9 mouse cellular contexts compared by ENCODE assay signal in genomic region chr3:33308212-33308611, GRCm38 (mm10).
DNase-seq lines count a peak whose midpoint lies in the region; ATAC-seq and TF ChIP-seq lines count a peak whose summit lies in the region.
"Had no signal": no experiment of that assay in that cellular context is flagged by ENCODE, and none has a peak within 500 bp of the region (broad histone marks: within the 10 kb centered on the region; RNA-seq: fewer than 3 reads in every experiment).

No protein-coding gene starts in this region.

- 36% methylated on average over 2 of the region's 2 CpGs for WGBS in heart, embryonic 12.5 days
- WGBS in lung, embryonic 15.5 days = 19% methylated on average over 2 of the region's 2 CpGs
- WGBS in midbrain, postnatal 0 days = 45% methylated on average over 2 of the region's 2 CpGs

- H3K9ac ChIP-seq in heart, embryonic 12.5 days = no peak overlapping the region
- no peak overlapping the region for H3K9ac ChIP-seq in lung, embryonic 15.5 days
- H3K9ac ChIP-seq in midbrain, postnatal 0 days (replicated peaks; ENCODE audit: low read length, poor library complexity, severe bottlenecking) = no peak overlapping the region

- H3K27me3 ChIP-seq in heart, embryonic 12.5 days (replicated peaks) = no peaks in the 10 kb centered on the region
- no peaks in the 10 kb centered on the region for H3K27me3 ChIP-seq in lung, embryonic 15.5 days
- H3K27me3 ChIP-seq in midbrain, postnatal 0 days (ENCODE audit: insufficient read depth, low read length) = no peaks in the 10 kb centered on the region

- ATAC-seq in heart, embryonic 12.5 days (ENCODE audit: insufficient number of reproducible peaks, low FRiP score) = no peak
- ATAC-seq in lung, embryonic 15.5 days (ENCODE audit: borderline replicate concordance, extremely low read depth, low FRiP score, low TSS enrichment) = peak; percentile 19; the same call in 1 of the 2 replicates
- no peak for ATAC-seq in midbrain, postnatal 0 days (ENCODE audit: low FRiP score)

- peak; percentile 66 for TF ChIP-seq CTCF in midbrain, postnatal 0 days (IDR thresholded peaks at IDR 0.05)

- no peaks in the 10 kb centered on the region for H3K4me1 ChIP-seq in heart, embryonic 12.5 days (replicated peaks)
- no peaks in the 10 kb centered on the region for H3K4me1 ChIP-seq in lung, embryonic 15.5 days
- H3K4me1 ChIP-seq in midbrain, postnatal 0 days (ENCODE audit: insufficient read depth, low read length) = no peaks in the 10 kb centered on the region

- no peaks in the 10 kb centered on the region for H3K9me3 ChIP-seq in heart, embryonic 12.5 days (replicated peaks)
- no peaks in the 10 kb centered on the region for H3K9me3 ChIP-seq in lung, embryonic 15.5 days
- no peaks in the 10 kb centered on the region for H3K9me3 ChIP-seq in midbrain, postnatal 0 days (ENCODE audit: low read length)

- no peak overlapping the region for H3K4me2 ChIP-seq in heart, embryonic 12.5 days
- no peak overlapping the region for H3K4me2 ChIP-seq in lung, embryonic 15.5 days
- H3K4me2 ChIP-seq in midbrain, postnatal 0 days (ENCODE audit: low read depth, low read length, poor library complexity, severe bottlenecking) = no peak overlapping the region

- no peak overlapping the region for H3K27ac ChIP-seq in heart, embryonic 12.5 days (ENCODE audit: poor library complexity, severe bottlenecking)
- no peak overlapping the region for H3K27ac ChIP-seq in lung, embryonic 15.5 days
- H3K27ac ChIP-seq in midbrain, postnatal 0 days (ENCODE audit: low read depth, low read length) = no peak overlapping the region

- peak; percentile 12 to 24 for DNase-seq in heart, adult 18-20 months
- no peak for DNase-seq in lung, postnatal 25 days (ENCODE audit: low spot score)
- peak; percentile 36 for DNase-seq in brain, adult 2 months (ENCODE audit: low read depth, low spot score)
- no peak for DNase-seq in midbrain, postnatal 0 days (ENCODE audit: low spot score)
- no peak for DNase-seq in MN1 (ENCODE audit: low spot score)
- no peak for DNase-seq in urinary bladder, postnatal 25 days (ENCODE audit: low spot score)
- DNase-seq: thymus, postnatal 25 days had no signal

- no peaks in the 10 kb centered on the region for H3K36me3 ChIP-seq in heart, embryonic 12.5 days
- no peaks in the 10 kb centered on the region for H3K36me3 ChIP-seq in lung, embryonic 15.5 days
- H3K36me3 ChIP-seq in midbrain, postnatal 0 days (ENCODE audit: insufficient read depth, low read length) = no peaks in the 10 kb centered on the region

- no peak overlapping the region for H3K4me3 ChIP-seq in heart, embryonic 12.5 days
- no peak overlapping the region for H3K4me3 ChIP-seq in lung, embryonic 15.5 days
- no peak overlapping the region for H3K4me3 ChIP-seq in midbrain, postnatal 0 days (ENCODE audit: low read depth, low read length)

Comparison
In these comparisons a context has a peak if more than half of its experiments do, and no peak if none do; other contexts are left out.
1. DNase-seq: peak in heart, adult 18-20 months (2 of 2) and brain, adult 2 months (single experiment); none in lung, postnatal 25 days (single experiment), midbrain, postnatal 0 days (single experiment), MN1 (single experiment) and urinary bladder, postnatal 25 days (single experiment).